9 mouse cellular contexts compared by ENCODE assay signal in the genomic region with DNA sequence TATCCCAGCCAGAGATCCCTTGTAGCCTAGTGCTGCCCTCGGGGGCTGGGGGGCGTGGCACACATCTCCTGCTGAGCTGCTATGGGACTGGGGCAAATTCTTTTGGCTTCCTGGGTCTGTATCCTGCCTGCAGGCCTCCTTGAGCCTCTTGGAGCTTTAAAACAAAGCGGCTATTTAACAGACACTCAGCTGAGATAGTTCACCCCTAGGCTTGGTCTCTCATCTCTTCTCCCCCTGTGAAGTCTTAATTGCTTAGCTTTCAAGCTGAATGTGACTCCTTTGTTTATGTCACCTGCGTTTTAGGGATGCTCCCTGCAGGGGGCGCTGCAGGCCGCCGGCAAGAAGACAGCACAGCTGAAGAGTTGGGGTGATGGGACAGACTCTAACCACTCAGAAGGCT. TPM values are rescaled to one million over a fixed set of nuclear protein-coding genes. Genes with fewer than 3 reads are reported as not detected.
DNase-seq lines count a peak whose midpoint lies in the region; ATAC-seq and TF ChIP-seq lines count a peak whose summit lies in the region.
"Had no signal": no experiment of that assay in that cellular context is flagged by ENCODE, and none has a peak within 500 bp of the region (broad histone marks: within the 10 kb centered on the region; RNA-seq: fewer than 3 reads in every experiment).

No protein-coding gene starts in this region.

- ATAC-seq in midbrain, embryonic 11.5 days (ENCODE audit: low FRiP score): no peak
- no peak for ATAC-seq in midbrain, embryonic 16.5 days

- 6% methylated on average over 7 of the region's 7 CpGs for WGBS in midbrain, embryonic 11.5 days
- 5% methylated on average over 7 of the region's 7 CpGs for WGBS in midbrain, embryonic 16.5 days
- WGBS in olfactory bulb, adult 2 months: 7% methylated on average over 7 of the region's 7 CpGs

- peak overlapping the region; percentile 27; the same call in 1 of the 2 replicates for H3K9ac ChIP-seq in midbrain, embryonic 11.5 days (ENCODE audit: low read length)
- H3K9ac ChIP-seq in midbrain, embryonic 16.5 days (ENCODE audit: low read depth, low read length): no peak overlapping the region
- H3K9ac ChIP-seq: hindbrain, embryonic 15.5 days had no signal

- H3K9me3 ChIP-seq in midbrain, embryonic 11.5 days (ENCODE audit: control insufficient read depth, low read length): no peaks in the 10 kb centered on the region
- H3K9me3 ChIP-seq in midbrain, embryonic 16.5 days (replicated peaks; ENCODE audit: control insufficient read depth, low read length, poor library complexity, severe bottlenecking): no peaks in the 10 kb centered on the region
- H3K9me3 ChIP-seq: hindbrain, embryonic 15.5 days had no signal

- no peaks in the 10 kb centered on the region for H3K27me3 ChIP-seq in midbrain, embryonic 11.5 days (ENCODE audit: control insufficient read depth, insufficient read depth, low read length)
- H3K27me3 ChIP-seq in midbrain, embryonic 16.5 days (ENCODE audit: control insufficient read depth, insufficient read depth, low read depth, low read length): no peaks in the 10 kb centered on the region
- H3K27me3 ChIP-seq: hindbrain, embryonic 15.5 days had no signal

- peaks cover 17% of the 10 kb centered on the region for H3K4me1 ChIP-seq in midbrain, embryonic 11.5 days (ENCODE audit: control insufficient read depth, insufficient read depth, low read length)
- peaks cover 13% of the 10 kb centered on the region for H3K4me1 ChIP-seq in midbrain, embryonic 16.5 days (ENCODE audit: control insufficient read depth, insufficient read depth, low read length)
- H3K4me1 ChIP-seq in embryonic fibroblast, embryonic 13.5 days (ENCODE audit: control insufficient read depth, insufficient read depth, low read length): no peaks in the 10 kb centered on the region; the same call in 1 of the 2 replicates
- peaks cover 10% of the 10 kb centered on the region; the same call in 1 of the 2 replicates for H3K4me1 ChIP-seq in olfactory bulb, adult 2 months (ENCODE audit: control insufficient read depth, insufficient read depth, low read length)

- H3K36me3 ChIP-seq in midbrain, embryonic 11.5 days (ENCODE audit: control insufficient read depth, insufficient read depth, low read length): no peaks in the 10 kb centered on the region
- no peaks in the 10 kb centered on the region for H3K36me3 ChIP-seq in midbrain, embryonic 16.5 days (ENCODE audit: control insufficient read depth, insufficient read depth, low read length)
- H3K36me3 ChIP-seq: hindbrain, embryonic 15.5 days had no signal

- no peak overlapping the region for H3K4me3 ChIP-seq in midbrain, embryonic 11.5 days (ENCODE audit: low read depth, low read length)
- no peak overlapping the region for H3K4me3 ChIP-seq in midbrain, embryonic 16.5 days (ENCODE audit: low read depth, low read length)
- no peak overlapping the region for H3K4me3 ChIP-seq in embryonic fibroblast, embryonic 13.5 days (ENCODE audit: insufficient read depth, low read length)
- no peak overlapping the region for H3K4me3 ChIP-seq in olfactory bulb, adult 2 months (ENCODE audit: insufficient read depth, low read depth, low read length)
- H3K4me3 ChIP-seq: hindbrain, embryonic 15.5 days had no signal

- TF ChIP-seq POLR2A in embryonic fibroblast, embryonic 13.5 days (IDR thresholded peaks at IDR 0.05; ENCODE audit: low read depth, low read length): no peak
- TF ChIP-seq POLR2A in olfactory bulb, adult 2 months (IDR thresholded peaks at IDR 0.05; ENCODE audit: insufficient read depth, low read depth, low read length): no peak

- DNase-seq in midbrain, embryonic 11.5 days (ENCODE audit: low spot score, missing footprints): peak; percentile 90
- DNase-seq in NIH3T3 (ENCODE audit: low read depth): peak; percentile 67
- DNase-seq in spleen, postnatal 14 days (ENCODE audit: low spot score in 2 of 2): no peak
- DNase-seq in layer of hippocampus, postnatal 14 days (ENCODE audit: low spot score in 2 of 2): no peak
- DNase-seq: lung, postnatal 10 days had no signal

- no peak overlapping the region for H3K4me2 ChIP-seq in midbrain, embryonic 11.5 days
- no peak overlapping the region for H3K4me2 ChIP-seq in midbrain, embryonic 16.5 days (ENCODE audit: low read length)
- H3K4me2 ChIP-seq: hindbrain, embryonic 15.5 days had no signal

- H3K27ac ChIP-seq in midbrain, embryonic 11.5 days (ENCODE audit: low read depth, low read length): peak overlapping the region; percentile 44
- H3K27ac ChIP-seq in midbrain, embryonic 16.5 days (ENCODE audit: low read length): no peak overlapping the region
- no peak overlapping the region for H3K27ac ChIP-seq in embryonic fibroblast, embryonic 13.5 days (ENCODE audit: insufficient read depth, low read length)
- H3K27ac ChIP-seq in olfactory bulb, adult 2 months (ENCODE audit: insufficient read depth, low read depth, low read length): no peak overlapping the region
- H3K27ac ChIP-seq: hindbrain, embryonic 15.5 days had no signal

- TF ChIP-seq CTCF in embryonic fibroblast, embryonic 13.5 days (IDR thresholded peaks at IDR 0.05; ENCODE audit: borderline replicate concordance, insufficient read depth, low read length): peak; percentile 38; the same call in 1 of the 2 replicates
- peak; percentile 45; the same call in 1 of the 2 replicates for TF ChIP-seq CTCF in olfactory bulb, adult 2 months (IDR thresholded peaks at IDR 0.05; ENCODE audit: insufficient read depth, low read depth, low read length)

RNA-seq across cellular contexts. Expression of a gene that starts 38.8 kb away (rescaled TPM):
- 33.7 and 38.7 TPM in 2 replicates for polyA plus RNA-seq in midbrain, embryonic 11.5 days (2014; fragmentation: Nextera tagmentation; extraction: Ambion mirVana)
- 19.0 and 22.5 TPM in 2 replicates for polyA plus RNA-seq in midbrain, embryonic 16.5 days (2015; fragmentation: Nextera tagmentation; extraction: Ambion mirVana)
- 19.8 and 22.0 TPM in 2 replicates for polyA plus RNA-seq in embryonic fibroblast, embryonic 13.5 days (2011; ENCODE audit: insufficient read length, low read depth, missing spikeins)
- not detected in 2 replicates for polyA plus RNA-seq in olfactory bulb, adult 2 months (2012; ENCODE audit: insufficient read depth, insufficient read length, low replicate concordance, missing spikeins)
- total RNA-seq in layer of hippocampus, postnatal 14 days (2021): 10 to 100 TPM; 21.1 to 23.8 TPM

RNA-seq across cellular contexts. Expression of a gene that starts 39.9 kb away (rescaled TPM):
- polyA plus RNA-seq in midbrain, embryonic 11.5 days (2014; fragmentation: Nextera tagmentation; extraction: Ambion mirVana): 228 and 233 TPM in 2 replicates
- 378 and 383 TPM in 2 replicates for polyA plus RNA-seq in midbrain, embryonic 16.5 days (2015; fragmentation: Nextera tagmentation; extraction: Ambion mirVana)
- polyA plus RNA-seq in embryonic fibroblast, embryonic 13.5 days (2011; ENCODE audit: insufficient read length, low read depth, missing spikeins): 117 and 130 TPM in 2 replicates
- polyA plus RNA-seq in olfactory bulb, adult 2 months (2012; ENCODE audit: insufficient read depth, insufficient read length, low replicate concordance, missing spikeins): 623 TPM in 1 of 2 replicates, not detected in the other
- 100 to 1,000 TPM; 207 to 220 TPM for total RNA-seq in layer of hippocampus, postnatal 14 days (2021)

Comparison
In these comparisons a context has a peak if more than half of its experiments do, and no peak if none do; other contexts are left out.
1. DNase-seq: peak in midbrain, embryonic 11.5 days (single experiment) and NIH3T3 (single experiment); none in spleen, postnatal 14 days (0 of 2) and layer of hippocampus, postnatal 14 days (0 of 2).
2. RNA of a gene that starts 38.8 kb away (polyA plus RNA-seq): 33.7 to 38.7 TPM in midbrain, embryonic 11.5 days, 19.8 to 22.0 TPM in embryonic fibroblast, embryonic 13.5 days and 19.0 to 22.5 TPM in midbrain, embryonic 16.5 days; not detected in olfactory bulb, adult 2 months; every median in the first group is over 10 times any median in the second.